Mouse (Mus musculus) olfactory bulb, adult 2 months (tissue): ENCODE measurements around the gene Htra2. TPM values are rescaled to one million over a fixed set of nuclear protein-coding genes. Genes with fewer than 3 reads are reported as not detected.

Source experiments
- H3K27ac ChIP-seq: fragments of 200-500 bp; 2 replicates; pipeline ENCODE4 v1.5.1; 2012; ENCODE audit warnings: low read depth, low read length; ENCODE audit not compliant: insufficient read depth
- H3K4me1 ChIP-seq: fragments of 200-500 bp; 2 replicates; pipeline ENCODE4 v1.6.1; 2012; ENCODE audit warnings: low read length; ENCODE audit not compliant: control insufficient read depth, insufficient read depth
- H3K4me3 ChIP-seq: fragments of 200-500 bp; 2 replicates; pipeline ENCODE4 v1.5.1; 2012; ENCODE audit warnings: mild to moderate bottlenecking, low read depth, low read length, moderate library complexity; ENCODE audit not compliant: insufficient read depth
- CTCF ChIP-seq: fragments of 200-500 bp; IDR thresholded peaks from 2 replicates; pipeline ENCODE4 v1.5.1; 2012; ENCODE audit warnings: low read depth, mild to moderate bottlenecking, low read length, moderate library complexity; ENCODE audit not compliant: insufficient read depth
- POLR2A ChIP-seq: fragments of 200-500 bp; IDR thresholded peaks from 2 replicates; pipeline ENCODE4 v1.6.1; 2012; ENCODE audit warnings: mild to moderate bottlenecking, low read depth, low read length, moderate library complexity; ENCODE audit not compliant: insufficient read depth
- WGBS: fragments of 180-500 bp; shearing (Covaris S2); methylation state at CpG from one replicate; pipeline ENCODE4 v1.1.7; 2018; 5-methylcytosine and 5-hydroxymethylcytosine counted together
- polyA plus RNA-seq: library from polyadenylated mRNA; stranded (reverse); fragments of >200 nt; gene quantifications from 2 replicates; pipeline ENCODE4 v1.2.4, GENCODE M21; 2012; ENCODE audit warnings: low replicate concordance; ENCODE audit not compliant: missing spikeins, insufficient read depth, insufficient read length

The Htra2 gene
- not detected in 2 replicates for polyA plus RNA-seq

- peak within 1 kb of the TSS; percentile 63 for H3K27ac ChIP-seq
- WGBS: under 1% methylated on average over 50 of the region's 50 CpGs
- H3K4me3 ChIP-seq: peak within 1 kb of the TSS; percentile 82
- peaks cover 20% of the 10 kb centered on the region for H3K4me1 ChIP-seq
- TF ChIP-seq CTCF (peak; percentile 15; the same call in 1 of the 2 replicates), POLR2A (no peak)
Measured at GRCm38 (mm10) chr6:83054871-83055431, at the start of gene Htra2. TSS of gene Htra2 (minus strand) at chr6:83055273.

GRCm38 (mm10) chr6:83104158-83104557 lies 49.1 kb upstream of the Htra2 start:
- 52% methylated on average over 4 of the region's 4 CpGs for whole genome bisulfite sequencing
- Histone ChIP-seq H3K4me1 (peaks cover 27% of the 10 kb centered on the region), H3K4me3 (no peak overlapping the region), H3K27ac (no peak overlapping the region)
- no peak for TF ChIP-seq POLR2A
- TF ChIP-seq CTCF: no peak

- Histone ChIP-seq H3K27ac (no peak overlapping the region), H3K4me1 (peaks cover 27% of the 10 kb centered on the region), H3K4me3 (peak overlapping the region; percentile 70; the same call in 1 of the 2 replicates)
- TF ChIP-seq POLR2A (no peak), CTCF (no peak)
- WGBS: 61% methylated on average over 11 of the region's 11 CpGs
Measured at GRCm38 (mm10) chr6:83103130-83103650, 48.1 kb upstream of the Htra2 start.

GRCm38 (mm10) chr6:83101688-83102556 lies 46.8 kb upstream of the Htra2 start:
- Histone ChIP-seq H3K4me3 (peak overlapping the region; percentile 70), H3K27ac (0 out of 2 replicates have a peak overlapping the region, but pooled peaks have one; percentile 10), H3K4me1 (peaks cover 18% of the 10 kb centered on the region)
- TF ChIP-seq CTCF: peak; percentile 20; the same call in 1 of the 2 replicates
- TF ChIP-seq POLR2A: 0 out of 2 replicates have a peak, but pooled peaks have one; percentile 12
- WGBS: under 1% methylated on average over 74 of the region's 74 CpGs

GRCm38 (mm10) chr6:83101316-83101687 lies 46.2 kb upstream of the Htra2 start, which contains the start of the genes Ccdc142 and Gm42688:
TSS of gene Ccdc142 (plus strand) at chr6:83101601.
TSS of gene Gm42688 (plus strand) at chr6:83101617.
- 0 out of 2 replicates have a peak within 1 kb of the TSS, but pooled peaks have one; percentile 10 for H3K27ac ChIP-seq
- TF ChIP-seq CTCF: no peak
- no peak for TF ChIP-seq POLR2A
- peaks cover 18% of the 10 kb centered on the region for H3K4me1 ChIP-seq
- peak within 1 kb of the TSS; percentile 70 for H3K4me3 ChIP-seq
- under 1% methylated on average over 25 of the region's 25 CpGs for WGBS

- Histone ChIP-seq H3K4me1 (peaks cover 16% of the 10 kb centered on the region), H3K4me3 (no peak overlapping the region), H3K27ac (no peak overlapping the region)
- no peak for TF ChIP-seq POLR2A
- WGBS: 56% methylated on average over 2 of the region's 2 CpGs
Measured at GRCm38 (mm10) chr6:83098411-83098810, 43.3 kb upstream of the Htra2 start.

- H3K4me1 ChIP-seq: no peaks in the 10 kb centered on the region
- H3K4me3 ChIP-seq: no peak overlapping the region
- WGBS: 49% methylated on average over 6 of the region's 6 CpGs
- H3K27ac ChIP-seq: no peak overlapping the region
- no peak for TF ChIP-seq CTCF
- TF ChIP-seq POLR2A: no peak
Measured at GRCm38 (mm10) chr6:83095968-83096367, 40.9 kb upstream of the Htra2 start.

GRCm38 (mm10) chr6:83092416-83093127 lies 37.5 kb upstream of the Htra2 start:
- no peak overlapping the region for H3K4me3 ChIP-seq
- 37% methylated on average over 6 of the region's 6 CpGs for WGBS
- H3K27ac ChIP-seq: no peak overlapping the region
- TF ChIP-seq CTCF (no peak), POLR2A (no peak)
- peaks cover 3% of the 10 kb centered on the region; the same call in 1 of the 2 replicates for H3K4me1 ChIP-seq

- no peak overlapping the region for H3K4me3 ChIP-seq
- TF ChIP-seq CTCF (no peak), POLR2A (no peak)
- 14% methylated on average over 9 of the region's 9 CpGs for WGBS
- H3K4me1 ChIP-seq: peaks cover 12% of the 10 kb centered on the region; the same call in 1 of the 2 replicates
- H3K27ac ChIP-seq: no peak overlapping the region
Measured at GRCm38 (mm10) chr6:83087926-83088260, 32.8 kb upstream of the Htra2 start.
